Mouse (Mus musculus) lung, embryonic 16.5 days (tissue): ENCODE data around the gene 1700057G04Rik. TPM values are rescaled to one million over a fixed set of nuclear protein-coding genes. Genes with fewer than 3 reads are reported as not detected.
"Not testable (repeated sequence)": the region's sequence is repeated elsewhere in the genome, so short reads cannot be mapped to it uniquely, and the experiment has no call there.

Experiments used
- ATAC-seq: fragments of 200-750 bp; cut with Nextera tagmentation; 2 replicates; pipeline ENCODE4 v1.8.0; 2017; ENCODE audit warnings: low read depth, mild to moderate bottlenecking, moderate library complexity
- H3K27ac ChIP-seq: fragments of 300-500 bp; sonication (generic); 2 replicates; pipeline ENCODE4 v1.5.1; 2014; ENCODE audit warnings: mild to moderate bottlenecking, control low read depth, low read length
- H3K27me3 ChIP-seq: fragments of 300-500 bp; sonication (generic); 2 replicates; pipeline ENCODE4 v1.6.1; 2014; ENCODE audit warnings: low read depth, low read length, mixed read lengths; ENCODE audit not compliant: control insufficient read depth, insufficient read depth
- H3K36me3 ChIP-seq: fragments of 300-500 bp; sonication (generic); 2 replicates; pipeline ENCODE4 v1.6.1; 2014; ENCODE audit warnings: low read length; ENCODE audit not compliant: control insufficient read depth, insufficient read depth
- H3K4me1 ChIP-seq: fragments of 300-500 bp; sonication (generic); replicated peaks from 2 replicates; pipeline ENCODE4 v1.6.1; 2014; ENCODE audit warnings: low read length, mixed read lengths; ENCODE audit not compliant: control insufficient read depth, insufficient read depth
- H3K4me2 ChIP-seq: fragments of 300-500 bp; sonication (generic); 2 replicates; pipeline ENCODE4 v1.6.1; 2014; ENCODE audit warnings: low read depth, low read length, control low read depth
- H3K4me3 ChIP-seq: fragments of 300-500 bp; sonication (generic); 2 replicates; pipeline ENCODE4 v1.5.1; 2014; ENCODE audit warnings: mild to moderate bottlenecking, low read length, control low read depth
- H3K9ac ChIP-seq: fragments of 300-500 bp; sonication (generic); 2 replicates; pipeline ENCODE4 v1.6.1; 2014; ENCODE audit warnings: low read length, control low read depth
- H3K9me3 ChIP-seq: fragments of 300-500 bp; sonication (generic); 2 replicates; pipeline ENCODE4 v1.6.1; 2016; ENCODE audit warnings: low read length; ENCODE audit not compliant: control insufficient read depth
- WGBS: fragments of 180-500 bp; shearing (Covaris S2); extraction: QIAGEN DNeasy Blood & Tissue Kit; methylation state at CpG from one replicate; pipeline ENCODE4 v1.1.7; 2014; 5-methylcytosine and 5-hydroxymethylcytosine counted together
- polyA plus RNA-seq: library from polyadenylated mRNA; unstranded; fragments of >200 nt; fragmentation: Nextera tagmentation; extraction: Ambion mirVana; gene quantifications from 2 replicates; pipeline ENCODE4 v1.2.1, GENCODE M21; 2015

1700057G04Rik gene
- polyA plus RNA-seq, 1 experiment from 2014 or later = not detected

- H3K36me3 ChIP-seq = no peaks in the 10 kb centered on the region
- no peaks in the 10 kb centered on the region for H3K9me3 ChIP-seq
- no peak for ATAC-seq
- 70% methylated on average over 2 of the region's 2 CpGs for WGBS
- no peak overlapping the region for H3K9ac ChIP-seq
- H3K27me3 ChIP-seq = no peaks in the 10 kb centered on the region
- no peak overlapping the region for H3K4me3 ChIP-seq
- H3K27ac ChIP-seq = no peak overlapping the region
- no peak overlapping the region for H3K4me2 ChIP-seq
- H3K4me1 ChIP-seq = no peaks in the 10 kb centered on the region
Observed at GRCm38 (mm10) chr9:92293560-92294548, 15.3 kb upstream of the 1700057G04Rik start.

GRCm38 (mm10) chr9:92298288-92298687 is 10.9 kb upstream of the 1700057G04Rik start:
- H3K4me1 ChIP-seq = no peaks in the 10 kb centered on the region
- no peak overlapping the region for H3K27ac ChIP-seq
- H3K9me3 ChIP-seq = no peaks in the 10 kb centered on the region
- H3K36me3 ChIP-seq = no peaks in the 10 kb centered on the region
- WGBS = 80% methylated on average over 1 of the region's 1 CpGs
- H3K9ac ChIP-seq = no peak overlapping the region
- H3K27me3 ChIP-seq = no peaks in the 10 kb centered on the region
- no peak overlapping the region for H3K4me3 ChIP-seq
- no peak for ATAC-seq
- H3K4me2 ChIP-seq = no peak overlapping the region

GRCm38 (mm10) chr9:92301213-92301612 is 8.0 kb upstream of the 1700057G04Rik start:
- no peaks in the 10 kb centered on the region for H3K9me3 ChIP-seq
- 37% methylated on average over 3 of the region's 3 CpGs for WGBS
- no peak overlapping the region for H3K4me3 ChIP-seq
- H3K27me3 ChIP-seq = no peaks in the 10 kb centered on the region
- H3K9ac ChIP-seq = no peak overlapping the region
- no peak overlapping the region for H3K4me2 ChIP-seq
- H3K36me3 ChIP-seq = no peaks in the 10 kb centered on the region
- H3K27ac ChIP-seq = no peak overlapping the region
- ATAC-seq = no peak
- H3K4me1 ChIP-seq = no peaks in the 10 kb centered on the region

GRCm38 (mm10) chr9:92305075-92305474 is 4.1 kb upstream of the 1700057G04Rik start:
- WGBS = 63% methylated on average over 8 of the region's 8 CpGs
- Histone ChIP-seq H3K4me1 (no peaks in the 10 kb centered on the region), H3K4me3 (no peak overlapping the region), H3K27me3 (no peaks in the 10 kb centered on the region), H3K4me2 (no peak overlapping the region), H3K27ac (no peak overlapping the region), H3K9ac (no peak overlapping the region), H3K36me3 (no peaks in the 10 kb centered on the region), H3K9me3 (no peaks in the 10 kb centered on the region)
- no peak for ATAC-seq

- Histone ChIP-seq H3K27ac (no peak overlapping the region), H3K27me3 (no peaks in the 10 kb centered on the region), H3K9ac (no peak overlapping the region), H3K9me3 (no peaks in the 10 kb centered on the region), H3K4me3 (no peak overlapping the region), H3K4me2 (no peak overlapping the region), H3K4me1 (no peaks in the 10 kb centered on the region), H3K36me3 (no peaks in the 10 kb centered on the region)
- WGBS = 85% methylated on average over 8 of the region's 8 CpGs
- ATAC-seq = no peak
Observed at GRCm38 (mm10) chr9:92305620-92306220, 3.5 kb upstream of the 1700057G04Rik start.

GRCm38 (mm10) chr9:92316791-92317190 is 7.6 kb downstream of the 1700057G04Rik start:
- Histone ChIP-seq H3K9me3 (no peaks in the 10 kb centered on the region), H3K4me2 (no peak overlapping the region), H3K27ac (no peak overlapping the region), H3K36me3 (no peaks in the 10 kb centered on the region), H3K9ac (no peak overlapping the region), H3K4me3 (no peak overlapping the region), H3K4me1 (0 out of 2 replicates have a peak, but pooled peaks cover 2% of the 10 kb centered on the region), H3K27me3 (no peaks in the 10 kb centered on the region)
- 50% methylated on average over 3 of the region's 3 CpGs for WGBS
- ATAC-seq = no peak

- not testable (repeated sequence) for H3K4me3 ChIP-seq, H3K27me3 ChIP-seq, ATAC-seq, H3K9me3 ChIP-seq, H3K4me1 ChIP-seq, H3K9ac ChIP-seq, H3K36me3 ChIP-seq, H3K27ac ChIP-seq, H3K4me2 ChIP-seq
- WGBS = 74% methylated on average over 9 of the region's 9 CpGs
Observed at GRCm38 (mm10) chr9:92325936-92326335, 16.8 kb downstream of the 1700057G04Rik start.

- Histone ChIP-seq H3K27me3 (no peaks in the 10 kb centered on the region), H3K36me3 (no peaks in the 10 kb centered on the region), H3K4me1 (no peaks in the 10 kb centered on the region), H3K9me3 (no peaks in the 10 kb centered on the region), H3K4me3 (no peak overlapping the region), H3K9ac (no peak overlapping the region), H3K4me2 (no peak overlapping the region), H3K27ac (no peak overlapping the region)
- WGBS = 82% methylated on average over 4 of the region's 4 CpGs
- no peak for ATAC-seq
Observed at GRCm38 (mm10) chr9:92326813-92327212, 17.6 kb downstream of the 1700057G04Rik start.

- H3K4me1 ChIP-seq = no peaks in the 10 kb centered on the region
- no peaks in the 10 kb centered on the region for H3K36me3 ChIP-seq
- H3K27ac ChIP-seq = no peak overlapping the region
- ATAC-seq = no peak
- H3K27me3 ChIP-seq = no peaks in the 10 kb centered on the region
- no peak overlapping the region for H3K4me3 ChIP-seq
- H3K4me2 ChIP-seq = no peak overlapping the region
- no peaks in the 10 kb centered on the region for H3K9me3 ChIP-seq
- no peak overlapping the region for H3K9ac ChIP-seq
- 84% methylated on average over 4 of the region's 4 CpGs for WGBS
Observed at GRCm38 (mm10) chr9:92331383-92331782, 22.2 kb downstream of the 1700057G04Rik start.
